Mouse (Mus musculus) liver, embryonic 14.5 days (tissue): ENCODE measurements around the gene Ikzf1.

Experiments
- CTCF ChIP-seq: IDR thresholded peaks from 2 replicates; pipeline ENCODE4 v1.5.1; 2016; ENCODE audit warnings: antibody characterized with exemption, low read depth, control low read depth
- EP300 ChIP-seq: IDR thresholded peaks from 2 replicates; pipeline ENCODE4 v1.6.1; 2016; ENCODE audit warnings: antibody characterized with exemption, low read depth

DNA sequence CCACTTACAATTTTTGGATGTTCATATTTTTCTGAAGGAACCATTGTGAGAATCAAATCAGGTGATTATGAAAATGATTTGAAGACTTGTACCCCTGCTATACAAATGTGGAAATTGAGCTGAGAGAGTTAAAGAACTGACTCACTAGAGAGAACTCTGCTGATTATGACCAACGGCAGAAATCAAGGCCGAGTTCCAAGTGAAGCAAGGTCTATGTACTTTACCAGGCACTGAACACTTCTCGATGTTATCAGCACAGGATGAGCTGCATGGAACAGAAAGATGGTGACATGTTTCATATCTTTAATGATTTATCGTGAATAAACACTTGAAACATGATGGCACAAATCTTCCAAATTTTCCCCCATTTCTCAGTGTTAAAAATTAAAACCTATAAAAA is 121.1 kb downstream of the Ikzf1 start:
- TF ChIP-seq CTCF (no peak), EP300 (no peak)
